ENCODE assay signal across 41 mouse cellular contexts in genomic region chr19:12373004-12373403, GRCm38 (mm10). TPM values are rescaled to one million over a fixed set of nuclear protein-coding genes. Genes with fewer than 3 reads are reported as not detected.
"Had no signal": no experiment of that assay in that cellular context is flagged by ENCODE, and none has a peak within 500 bp of the region (broad histone marks: within the 10 kb centered on the region; RNA-seq: fewer than 3 reads in every experiment).

No protein-coding gene starts in this region.

- H3K27me3 ChIP-seq: heart, embryonic 12.5 days; hindbrain, embryonic 12.5 days; intestine, embryonic 15.5 days; limb, embryonic 12.5 days; liver, embryonic 13.5 days; liver, embryonic 15.5 days had no signal

- H3K27ac ChIP-seq: gastrocnemius, adult 2 months; heart, embryonic 10.5 days; hindbrain, embryonic 10.5 days; hindbrain, embryonic 12.5 days; hindbrain, embryonic 14.5 days; intestine, embryonic 15.5 days; limb, embryonic 10.5 days; limb, embryonic 12.5 days; liver, embryonic 13.5 days; liver, embryonic 15.5 days had no signal

- H3K4me3 ChIP-seq: gastrocnemius, adult 2 months; heart, embryonic 10.5 days; heart, embryonic 12.5 days; hindbrain, embryonic 10.5 days; hindbrain, embryonic 12.5 days; intestine, embryonic 15.5 days; limb, embryonic 10.5 days; limb, embryonic 12.5 days; liver, embryonic 13.5 days; liver, embryonic 15.5 days had no signal

- H3K36me3 ChIP-seq: heart, embryonic 10.5 days; heart, embryonic 12.5 days; hindbrain, embryonic 10.5 days; hindbrain, embryonic 12.5 days; intestine, embryonic 15.5 days; limb, embryonic 10.5 days; limb, embryonic 12.5 days; liver, embryonic 13.5 days; liver, embryonic 15.5 days had no signal

- H3K9ac ChIP-seq: heart, embryonic 12.5 days; hindbrain, embryonic 12.5 days; hindbrain, embryonic 14.5 days; intestine, embryonic 15.5 days; limb, embryonic 12.5 days; liver, embryonic 13.5 days; liver, embryonic 15.5 days had no signal

- DNase-seq: gastrocnemius, adult 2 months; gastrocnemius, postnatal 10 days; gastrocnemius, postnatal 25 days; heart, adult 18-20 months; heart, postnatal 10 days; heart, postnatal 4 days; kidney, adult 18-20 months; kidney, adult 8-10 months; kidney, postnatal 10 days; kidney, postnatal 25 days; kidney, postnatal 4 days; layer of hippocampus, adult 9-11 months; liver; liver, embryonic 13.5 days had no signal

- H3K9me3 ChIP-seq: heart, embryonic 10.5 days; heart, embryonic 12.5 days; hindbrain, embryonic 10.5 days; hindbrain, embryonic 12.5 days; intestine, embryonic 15.5 days; limb, embryonic 10.5 days; limb, embryonic 12.5 days; liver, embryonic 13.5 days; liver, embryonic 15.5 days had no signal

- H3K4me2 ChIP-seq: heart, embryonic 12.5 days; hindbrain, embryonic 12.5 days; hindbrain, embryonic 14.5 days; intestine, embryonic 15.5 days; limb, embryonic 12.5 days; liver, embryonic 11.5 days; liver, embryonic 13.5 days; liver, embryonic 15.5 days had no signal

- H3K4me1 ChIP-seq: heart, embryonic 10.5 days; heart, embryonic 12.5 days; hindbrain, embryonic 10.5 days; hindbrain, embryonic 12.5 days; intestine, embryonic 15.5 days; limb, embryonic 10.5 days; limb, embryonic 12.5 days; liver, embryonic 13.5 days; liver, embryonic 15.5 days had no signal

- ATAC-seq: hindbrain, embryonic 16.5 days; inflammation-experienced regulatory T-cells, adult 6 months; intestine, embryonic 15.5 days; intestine, postnatal 0 days had no signal

RNA-seq across cellular contexts. Expression of gene Olfr1440, which starts 14.1 kb away (rescaled TPM):
- total RNA-seq: gastrocnemius, adult 2 months; gastrocnemius, postnatal 10 days; gastrocnemius, postnatal 25 days; gastrocnemius, postnatal 4 days; granulocyte monocyte progenitor cell, adult 5-6 weeks; heart, adult 18-20 months; heart, adult 8-10 months; heart, postnatal 10 days; heart, postnatal 25 days; heart, postnatal 4 days; layer of hippocampus, adult 8-10 months; layer of hippocampus, postnatal 14 days; left cerebral cortex, adult 18-20 months; left cerebral cortex, postnatal 14 days; left cerebral cortex, postnatal 36 days had no signal
- polyA plus RNA-seq: heart, embryonic 10.5 days; heart, embryonic 12.5 days; heart, embryonic 14.5 days; heart, embryonic 16.5 days; hindbrain, embryonic 10.5 days; hindbrain, embryonic 12.5 days; hindbrain, embryonic 14.5 days; hindbrain, embryonic 16.5 days; inflammation-experienced regulatory T-cells, adult 6 months; intestine, embryonic 15.5 days; intestine, postnatal 0 days; kidney, embryonic 14.5 days; kidney, embryonic 16.5 days; limb, embryonic 10.5 days; limb, embryonic 12.5 days; limb, embryonic 14.5 days; liver, embryonic 11.5 days; liver, embryonic 13.5 days; liver, embryonic 15.5 days had no signal

RNA-seq across cellular contexts. Expression of gene Olfr1438-ps1, which starts 37.3 kb away (rescaled TPM):
- total RNA-seq: gastrocnemius, adult 2 months; gastrocnemius, postnatal 10 days; gastrocnemius, postnatal 25 days; gastrocnemius, postnatal 4 days; granulocyte monocyte progenitor cell, adult 5-6 weeks; heart, adult 18-20 months; heart, adult 8-10 months; heart, postnatal 10 days; heart, postnatal 25 days; heart, postnatal 4 days; layer of hippocampus, adult 8-10 months; layer of hippocampus, postnatal 14 days; left cerebral cortex, adult 18-20 months; left cerebral cortex, postnatal 14 days; left cerebral cortex, postnatal 36 days had no signal
- polyA plus RNA-seq: heart, embryonic 10.5 days; heart, embryonic 12.5 days; heart, embryonic 14.5 days; heart, embryonic 16.5 days; hindbrain, embryonic 10.5 days; hindbrain, embryonic 12.5 days; hindbrain, embryonic 14.5 days; hindbrain, embryonic 16.5 days; intestine, embryonic 15.5 days; intestine, postnatal 0 days; kidney, embryonic 14.5 days; kidney, embryonic 16.5 days; limb, embryonic 10.5 days; limb, embryonic 12.5 days; limb, embryonic 14.5 days; liver, embryonic 11.5 days; liver, embryonic 13.5 days; liver, embryonic 15.5 days had no signal

RNA-seq across cellular contexts. Expression of gene Olfr1441, which starts 44.2 kb away (rescaled TPM):
- total RNA-seq: gastrocnemius, adult 2 months; gastrocnemius, postnatal 10 days; gastrocnemius, postnatal 25 days; gastrocnemius, postnatal 4 days; granulocyte monocyte progenitor cell, adult 5-6 weeks; heart, adult 18-20 months; heart, adult 8-10 months; heart, postnatal 10 days; heart, postnatal 25 days; heart, postnatal 4 days; layer of hippocampus, adult 8-10 months; layer of hippocampus, postnatal 14 days; left cerebral cortex, adult 18-20 months; left cerebral cortex, postnatal 14 days; left cerebral cortex, postnatal 36 days had no signal
- polyA plus RNA-seq: heart, embryonic 10.5 days; heart, embryonic 12.5 days; heart, embryonic 14.5 days; heart, embryonic 16.5 days; hindbrain, embryonic 10.5 days; hindbrain, embryonic 12.5 days; hindbrain, embryonic 14.5 days; hindbrain, embryonic 16.5 days; inflammation-experienced regulatory T-cells, adult 6 months; intestine, embryonic 15.5 days; intestine, postnatal 0 days; kidney, embryonic 14.5 days; kidney, embryonic 16.5 days; limb, embryonic 10.5 days; limb, embryonic 12.5 days; limb, embryonic 14.5 days; liver, embryonic 11.5 days; liver, embryonic 13.5 days; liver, embryonic 15.5 days had no signal

RNA-seq across cellular contexts. Expression of gene Olfr1437, which starts 48.1 kb away (rescaled TPM):
- total RNA-seq: gastrocnemius, adult 2 months; gastrocnemius, postnatal 10 days; gastrocnemius, postnatal 25 days; gastrocnemius, postnatal 4 days; granulocyte monocyte progenitor cell, adult 5-6 weeks; heart, adult 18-20 months; heart, adult 8-10 months; heart, postnatal 10 days; heart, postnatal 25 days; heart, postnatal 4 days; layer of hippocampus, adult 8-10 months; layer of hippocampus, postnatal 14 days; left cerebral cortex, adult 18-20 months; left cerebral cortex, postnatal 14 days; left cerebral cortex, postnatal 36 days had no signal
- polyA plus RNA-seq: heart, embryonic 10.5 days; heart, embryonic 12.5 days; heart, embryonic 14.5 days; heart, embryonic 16.5 days; hindbrain, embryonic 10.5 days; hindbrain, embryonic 12.5 days; hindbrain, embryonic 14.5 days; hindbrain, embryonic 16.5 days; intestine, embryonic 15.5 days; intestine, postnatal 0 days; kidney, embryonic 14.5 days; kidney, embryonic 16.5 days; limb, embryonic 10.5 days; limb, embryonic 12.5 days; limb, embryonic 14.5 days; liver, embryonic 11.5 days; liver, embryonic 13.5 days; liver, embryonic 15.5 days had no signal

RNA-seq across cellular contexts. Expression of gene Pfpl, which starts 54.7 kb away (rescaled TPM):
- total RNA-seq: gastrocnemius, adult 2 months; gastrocnemius, postnatal 10 days; gastrocnemius, postnatal 25 days; gastrocnemius, postnatal 4 days; granulocyte monocyte progenitor cell, adult 5-6 weeks; heart, adult 18-20 months; heart, adult 8-10 months; heart, postnatal 10 days; heart, postnatal 25 days; heart, postnatal 4 days; layer of hippocampus, adult 8-10 months; layer of hippocampus, postnatal 14 days; left cerebral cortex, adult 18-20 months; left cerebral cortex, postnatal 14 days; left cerebral cortex, postnatal 36 days had no signal
- polyA plus RNA-seq: heart, embryonic 10.5 days; heart, embryonic 12.5 days; heart, embryonic 14.5 days; heart, embryonic 16.5 days; hindbrain, embryonic 10.5 days; hindbrain, embryonic 12.5 days; hindbrain, embryonic 14.5 days; hindbrain, embryonic 16.5 days; inflammation-experienced regulatory T-cells, adult 6 months; intestine, embryonic 15.5 days; intestine, postnatal 0 days; kidney, embryonic 14.5 days; kidney, embryonic 16.5 days; limb, embryonic 10.5 days; limb, embryonic 12.5 days; limb, embryonic 14.5 days; liver, embryonic 11.5 days; liver, embryonic 13.5 days; liver, embryonic 15.5 days had no signal
